ENCODE assay signal across 8 mouse cellular contexts in the genomic region with DNA sequence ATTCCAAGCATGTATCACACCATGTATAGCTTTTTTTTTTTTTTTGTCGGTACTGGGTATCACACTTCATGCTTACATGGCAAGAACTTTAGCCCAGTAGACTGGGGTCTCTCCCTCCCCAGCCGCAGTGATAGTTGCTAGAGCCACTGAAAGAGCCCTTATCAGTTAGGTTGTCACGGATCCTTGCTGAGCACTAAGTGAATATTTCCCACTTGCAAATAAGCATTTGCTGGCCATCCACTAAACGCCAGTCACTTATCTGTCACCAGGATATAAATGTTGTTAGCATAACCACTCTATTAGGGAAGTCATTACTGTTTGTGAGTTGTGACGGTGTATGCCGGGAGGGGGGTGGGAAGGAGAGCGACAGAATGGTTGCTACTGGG. TPM values are rescaled to one million over a fixed set of nuclear protein-coding genes. Genes with fewer than 3 reads are reported as not detected.
DNase-seq lines count a peak whose midpoint lies in the region; ATAC-seq and TF ChIP-seq lines count a peak whose summit lies in the region.

No protein-coding gene starts in this region.

- H3K4me1 ChIP-seq in lung, embryonic 14.5 days (ENCODE audit: insufficient read depth): peaks cover 10% of the 10 kb centered on the region; the same call in 1 of the 2 replicates
- peaks cover 13% of the 10 kb centered on the region for H3K4me1 ChIP-seq in embryonic facial prominence, embryonic 13.5 days

- H3K27me3 ChIP-seq in lung, embryonic 14.5 days (ENCODE audit: insufficient read depth, low read length): no peaks in the 10 kb centered on the region
- peaks cover 4% of the 10 kb centered on the region; the same call in 1 of the 2 replicates for H3K27me3 ChIP-seq in embryonic facial prominence, embryonic 13.5 days

- ATAC-seq in lung, embryonic 14.5 days (ENCODE audit: insufficient read depth): peak; percentile 16; the same call in 1 of the 2 replicates
- no peak for ATAC-seq in embryonic facial prominence, embryonic 13.5 days (ENCODE audit: insufficient number of reproducible peaks, insufficient read depth, low FRiP score, low TSS enrichment, low read depth)
- ATAC-seq in inflammation-experienced regulatory T-cells, adult 6 months: peak; percentile 1
- ATAC-seq in megakaryocyte-erythroid progenitor cell, adult 5-6 weeks (replicated peaks; ENCODE audit: low FRiP score, low TSS enrichment, poor library complexity, severe bottlenecking): peak; percentile 69

- no peak for DNase-seq in lung, embryonic 14.5 days
- DNase-seq in lung, adult 18-20 months: no peak
- no peak for DNase-seq in frontal cortex, postnatal 10 days (ENCODE audit: low spot score in 2 of 2)
- no peak for DNase-seq in gastrocnemius, postnatal 10 days
- DNase-seq in urinary bladder, postnatal 25 days (ENCODE audit: low spot score): no peak

- no peaks in the 10 kb centered on the region for H3K9me3 ChIP-seq in lung, embryonic 14.5 days (ENCODE audit: low read depth, low read length)
- no peaks in the 10 kb centered on the region for H3K9me3 ChIP-seq in embryonic facial prominence, embryonic 13.5 days

- WGBS in lung, embryonic 14.5 days: under 1% methylated on average over 7 of the region's 7 CpGs
- WGBS in embryonic facial prominence, embryonic 13.5 days: 7% methylated on average over 7 of the region's 7 CpGs

- H3K27ac ChIP-seq in lung, embryonic 14.5 days (ENCODE audit: low read depth): peak overlapping the region; percentile 3; the same call in 1 of the 2 replicates
- H3K27ac ChIP-seq in embryonic facial prominence, embryonic 13.5 days: no peak overlapping the region

- H3K4me3 ChIP-seq in lung, embryonic 14.5 days (ENCODE audit: low read depth, low read length): peak overlapping the region; percentile 78
- H3K4me3 ChIP-seq in embryonic facial prominence, embryonic 13.5 days: peak overlapping the region; percentile 87

- no peak for TF ChIP-seq CTCF in lung, embryonic 14.5 days (IDR thresholded peaks at IDR 0.05; ENCODE audit: low read depth)

- H3K9ac ChIP-seq in lung, embryonic 14.5 days: peak overlapping the region; percentile 42
- H3K9ac ChIP-seq in embryonic facial prominence, embryonic 13.5 days: peak overlapping the region; percentile 93

- H3K4me2 ChIP-seq in lung, embryonic 14.5 days: peak overlapping the region; percentile 77
- peak overlapping the region; percentile 88 for H3K4me2 ChIP-seq in embryonic facial prominence, embryonic 13.5 days

- H3K36me3 ChIP-seq in lung, embryonic 14.5 days (ENCODE audit: insufficient read depth): peaks cover 22% of the 10 kb centered on the region
- peaks cover 13% of the 10 kb centered on the region for H3K36me3 ChIP-seq in embryonic facial prominence, embryonic 13.5 days

RNA-seq across cellular contexts. Expression of a gene that starts 0.4 kb away (rescaled TPM):
- polyA plus RNA-seq in lung, embryonic 14.5 days (2014; fragmentation: Nextera tagmentation; extraction: Ambion mirVana): 191 and 193 TPM in 2 replicates
- 176 and 178 TPM in 2 replicates for polyA plus RNA-seq in embryonic facial prominence, embryonic 13.5 days (2015; fragmentation: Nextera tagmentation; extraction: Ambion mirVana)
- 10 to 100 TPM; 24.1 to 48.2 (median 29.5) TPM for polyA plus RNA-seq in inflammation-experienced regulatory T-cells, adult 6 months (2017; shearing (Covaris generic))
- total RNA-seq in megakaryocyte-erythroid progenitor cell, adult 5-6 weeks (2014; fragmentation: Nextera tagmentation): 134 and 156 TPM in 2 replicates
- 219 and 251 TPM in 2 replicates for total RNA-seq in megakaryocyte-erythroid progenitor cell, adult 5-6 weeks (2017)
- 10 to 100 TPM; 91.5 to 92.5 TPM for total RNA-seq in gastrocnemius, postnatal 10 days (2021)

RNA-seq across cellular contexts. Expression of a gene that starts 19.9 kb away (rescaled TPM):
- 62.0 and 64.2 TPM in 2 replicates for polyA plus RNA-seq in lung, embryonic 14.5 days (2014; fragmentation: Nextera tagmentation; extraction: Ambion mirVana)
- polyA plus RNA-seq in embryonic facial prominence, embryonic 13.5 days (2015; fragmentation: Nextera tagmentation; extraction: Ambion mirVana): 48.4 and 49.2 TPM in 2 replicates
- 100 to 1,000 TPM in 1 of 3 experiments, 10 to 100 TPM in 2; 77.2 to 126 (median 80.3) TPM for polyA plus RNA-seq in inflammation-experienced regulatory T-cells, adult 6 months (2017; shearing (Covaris generic))
- 54.3 and 55.8 TPM in 2 replicates for total RNA-seq in megakaryocyte-erythroid progenitor cell, adult 5-6 weeks (2014; fragmentation: Nextera tagmentation)
- total RNA-seq in megakaryocyte-erythroid progenitor cell, adult 5-6 weeks (2017): 43.0 and 76.5 TPM in 2 replicates
- total RNA-seq in gastrocnemius, postnatal 10 days (2021): 10 to 100 TPM; 12.7 to 14.5 TPM
